Mouse (Mus musculus): ENCODE measurements around the gene Dpep3.

GRCm38 (mm10) chr8:105951057-105951659, 28.1 kb downstream of the Dpep3 start:
- TF ChIP-seq CTCF (IDR thresholded peaks at IDR 0.05; ENCODE audit: borderline replicate concordance, insufficient read depth, low read length), result no peak
- no peak for TF ChIP-seq POLR2A (IDR thresholded peaks at IDR 0.05; ENCODE audit: low read depth, low read length)
